Mouse (Mus musculus) liver, embryonic 14.5 days (tissue): Measurements from ENCODE around the gene Pou3f1.

ENCODE experiments used
- CTCF ChIP-seq: IDR thresholded peaks from 2 replicates; pipeline ENCODE4 v1.5.1; 2016; ENCODE audit warnings: antibody characterized with exemption, low read depth, control low read depth
- EP300 ChIP-seq: IDR thresholded peaks from 2 replicates; pipeline ENCODE4 v1.6.1; 2016; ENCODE audit warnings: antibody characterized with exemption, low read depth

GRCm38 (mm10) chr4:124682270-124682669 is 25.7 kb downstream of the Pou3f1 start:
- TF ChIP-seq CTCF (peak; percentile 44), EP300 (no peak)
